Mouse (Mus musculus) G1E-ER4 (cell line): Measurements from ENCODE around the gene Mapt. TPM values are rescaled to one million over a fixed set of nuclear protein-coding genes. Genes with fewer than 3 reads are reported as not detected.

Experiments
- GATA1 ChIP-seq: IDR thresholded peaks from one replicate; pipeline ENCODE4 v1.8.0; 2012; ENCODE audit warnings: low read length, inconsistent platforms
- polyA plus RNA-seq: library from polyadenylated mRNA; stranded (reverse); fragments of >175 nt; gene quantifications from 2 replicates; pipeline ENCODE4 v1.2.3, GENCODE M21; 2012

Mapt gene
- polyA plus RNA-seq, result 4.4 and 5.0 TPM in 2 replicates

- no peak for TF ChIP-seq GATA1
Observed at GRCm38 (mm10) chr11:104231041-104231911, at the start of gene Mapt. Gene Mapt (plus strand): TSS chr11:104231390.

- no peak for TF ChIP-seq GATA1
Observed at GRCm38 (mm10) chr11:104182141-104182540, 49.0 kb upstream of the Mapt start.

- no peak for TF ChIP-seq GATA1
Observed at GRCm38 (mm10) chr11:104186135-104186836, 44.9 kb upstream of the Mapt start, which contains the start of gene Sppl2c. Gene Sppl2c (plus strand): TSS chr11:104186327.

GRCm38 (mm10) chr11:104186837-104187150 lies 44.4 kb upstream of the Mapt start:
- TF ChIP-seq GATA1, result no peak

- TF ChIP-seq GATA1, result no peak
Observed at GRCm38 (mm10) chr11:104187766-104188165, 43.4 kb upstream of the Mapt start.

GRCm38 (mm10) chr11:104190008-104190407 lies 41.2 kb upstream of the Mapt start:
- no peak for TF ChIP-seq GATA1

- TF ChIP-seq GATA1, result no peak
Observed at GRCm38 (mm10) chr11:104195382-104195781, 35.8 kb upstream of the Mapt start.

GRCm38 (mm10) chr11:104195791-104196190 lies 35.4 kb upstream of the Mapt start:
- TF ChIP-seq GATA1, result no peak

- TF ChIP-seq GATA1, result no peak
Observed at GRCm38 (mm10) chr11:104197861-104198260, 33.3 kb upstream of the Mapt start.

- TF ChIP-seq GATA1, result no peak
Observed at GRCm38 (mm10) chr11:104203271-104203670, 27.9 kb upstream of the Mapt start.

GRCm38 (mm10) chr11:104206573-104206972 lies 24.6 kb upstream of the Mapt start:
- TF ChIP-seq GATA1, result no peak

- TF ChIP-seq GATA1, result no peak
Observed at GRCm38 (mm10) chr11:104209041-104209440, 22.1 kb upstream of the Mapt start.

- TF ChIP-seq GATA1, result no peak
Observed at GRCm38 (mm10) chr11:104211251-104211650, 19.9 kb upstream of the Mapt start.

GRCm38 (mm10) chr11:104218075-104218474 lies 13.1 kb upstream of the Mapt start:
- TF ChIP-seq GATA1, result no peak

- TF ChIP-seq GATA1, result no peak
Observed at GRCm38 (mm10) chr11:104220291-104220690, 10.9 kb upstream of the Mapt start.

- TF ChIP-seq GATA1, result no peak
Observed at GRCm38 (mm10) chr11:104221751-104222150, 9.4 kb upstream of the Mapt start.

GRCm38 (mm10) chr11:104223301-104223700 lies 7.9 kb upstream of the Mapt start:
- no peak for TF ChIP-seq GATA1
